Mouse (Mus musculus) lung, adult 2 months (tissue): ENCODE data around the gene Grk3.

Experiments
- CTCF ChIP-seq: fragments of 200-500 bp; IDR thresholded peaks from 2 replicates; pipeline ENCODE4 v1.5.1; 2011; ENCODE audit warnings: mild to moderate bottlenecking, low read length, control low read depth; ENCODE audit not compliant: insufficient read depth
- POLR2A ChIP-seq: fragments of 200-500 bp; IDR thresholded peaks from 2 replicates; pipeline ENCODE4 v1.6.1; 2011; ENCODE audit warnings: low read depth, mild to moderate bottlenecking, control low read depth, low read length, borderline replicate concordance; ENCODE audit errors: extremely low read depth

GRCm38 (mm10) chr5:112973596-112973995 lies 42.0 kb downstream of the Grk3 start:
- TF ChIP-seq CTCF (no peak), POLR2A (no peak)
